Mouse (Mus musculus): ENCODE measurements around the gene Ttll9.

DNA sequence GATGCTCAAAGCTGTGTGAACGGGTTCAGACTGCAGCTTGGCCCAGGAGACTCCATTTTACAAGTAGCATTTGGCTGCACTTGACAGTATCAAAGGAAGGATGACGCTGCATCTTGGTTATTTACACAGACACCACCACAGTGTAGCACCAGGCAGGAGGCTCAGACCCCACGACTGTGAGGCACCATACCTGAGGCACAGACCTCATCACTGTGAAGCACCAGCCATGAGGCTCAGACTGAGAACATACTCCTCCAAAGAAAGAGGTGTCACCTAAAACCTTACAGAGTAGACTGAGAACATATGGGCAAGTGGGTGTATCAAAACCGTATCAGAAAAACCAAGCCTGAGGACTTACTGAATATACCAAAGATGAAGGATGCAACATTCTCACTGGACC, 60.6 kb downstream of the Ttll9 start:
- no peak for TF ChIP-seq POLR2A (IDR thresholded peaks at IDR 0.05; ENCODE audit: extremely low read depth, insufficient read depth, low read length)
- no peak for TF ChIP-seq CTCF (IDR thresholded peaks at IDR 0.05; ENCODE audit: low read depth, low read length)
